Mouse (Mus musculus) bone marrow macrophage, adult 2 months (primary cell): ENCODE data around the gene Vps37b.

Source experiments
- CTCF ChIP-seq: IDR thresholded peaks from 2 replicates; pipeline ENCODE4 v1.5.1; 2012; ENCODE audit warnings: low read depth, mild to moderate bottlenecking, low read length, moderate library complexity
- POLR2A ChIP-seq: IDR thresholded peaks from 2 replicates; pipeline ENCODE4 v1.6.1; 2012; ENCODE audit warnings: mild to moderate bottlenecking, low read depth, low read length, borderline replicate concordance

DNA sequence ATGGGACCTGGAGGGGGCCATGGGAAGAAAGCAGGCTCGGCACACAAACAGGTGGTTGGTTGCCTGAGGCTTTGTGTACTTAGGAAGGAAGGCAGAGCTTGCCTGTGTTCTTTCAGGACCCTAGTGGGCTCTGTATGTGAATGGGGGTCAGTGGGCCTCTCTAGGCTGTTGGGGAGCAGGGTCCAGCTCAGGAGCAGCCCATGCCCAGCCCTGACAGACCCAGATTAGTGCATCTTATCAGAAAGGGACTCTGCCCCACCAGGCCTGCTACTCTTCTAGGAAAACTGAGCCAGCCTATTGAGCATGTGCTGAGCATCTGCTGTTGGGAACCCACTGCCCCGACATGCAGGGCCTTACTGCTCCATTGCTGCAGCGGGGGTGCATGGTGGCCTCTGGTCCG is 44.6 kb downstream of the Vps37b start:
- no peak for TF ChIP-seq CTCF
- no peak for TF ChIP-seq POLR2A
